8 mouse cellular contexts compared by ENCODE assay signal in genomic region chr1:167598255-167599081, GRCm38 (mm10). TPM values are rescaled to one million over a fixed set of nuclear protein-coding genes. Genes with fewer than 3 reads are reported as not detected.
DNase-seq lines count a peak whose midpoint lies in the region; ATAC-seq and TF ChIP-seq lines count a peak whose summit lies in the region.

Rxrg (plus strand) TSS chr1:167598384.

- ATAC-seq in hindbrain, postnatal 0 days, result peak; percentile 82
- ATAC-seq in megakaryocyte, adult 5-6 weeks (ENCODE audit: poor library complexity, severe bottlenecking), result 0 out of 2 replicates have a peak, but pooled peaks have one; percentile 12
- ATAC-seq in activated CD4-positive, CD25-positive, alpha-beta regulatory T cell, adult 4 months, result no peak

- no peaks in the 10 kb centered on the region for H3K4me1 ChIP-seq in hindbrain, postnatal 0 days (ENCODE audit: insufficient read depth, low read length)

- no peaks in the 10 kb centered on the region for H3K36me3 ChIP-seq in hindbrain, postnatal 0 days (ENCODE audit: insufficient read depth, low read length)

- peak; percentile 8 to 22 for DNase-seq in adrenal gland, adult 18-20 months (ENCODE audit: low spot score in 2 of 2)
- peak; percentile 37 for DNase-seq in embryo, embryonic 11.5 days (ENCODE audit: low read depth, low spot score)
- peak; percentile 25 to 34 for DNase-seq in gastrocnemius, postnatal 36 days
- peak; percentile 81 for DNase-seq in hindbrain, postnatal 0 days (ENCODE audit: low spot score)
- DNase-seq in left cerebral cortex, postnatal 14 days (ENCODE audit: low spot score in 2 of 2), result peak; percentile 66 to 69
- peak; percentile 33 to 55 for DNase-seq in right cerebral cortex, postnatal 36 days (ENCODE audit: low spot score in 2 of 2)

- H3K4me3 ChIP-seq in hindbrain, postnatal 0 days (ENCODE audit: low read length), result peak within 1 kb of the TSS; percentile 48

- WGBS in hindbrain, postnatal 0 days, result 1% methylated on average over 40 of the region's 40 CpGs

- H3K9me3 ChIP-seq in hindbrain, postnatal 0 days (ENCODE audit: low read length), result no peaks in the 10 kb centered on the region

- no peak; the same call in 1 of the 2 replicates for TF ChIP-seq CTCF in hindbrain, postnatal 0 days (IDR thresholded peaks at IDR 0.05; ENCODE audit: low read depth)

- H3K27ac ChIP-seq in hindbrain, postnatal 0 days, result peak within 1 kb of the TSS; percentile 72

- H3K4me2 ChIP-seq in hindbrain, postnatal 0 days (ENCODE audit: low read depth, low read length), result peak within 1 kb of the TSS; percentile 70

- peak within 1 kb of the TSS; percentile 44 for H3K9ac ChIP-seq in hindbrain, postnatal 0 days (replicated peaks; ENCODE audit: low read length)

- no peaks in the 10 kb centered on the region for H3K27me3 ChIP-seq in hindbrain, postnatal 0 days (ENCODE audit: insufficient read depth, low read length)

- intact Hi-C loops in gastrocnemius, postnatal 36 days (cut with DNase I), result no loop called here
- intact Hi-C loops in left cerebral cortex, postnatal 14 days (cut with DNase I), result no loop called here

RNA-seq across cellular contexts. Expression of gene Rxrg, which starts in this region (rescaled TPM):
- 1 to 10 TPM; 4.6 to 10.0 TPM for total RNA-seq in adrenal gland, adult 18-20 months (2021)
- 10 to 100 TPM; 44.8 to 48.1 TPM for total RNA-seq in gastrocnemius, postnatal 36 days (2021)
- 16.0 and 19.4 TPM in 2 replicates for total RNA-seq in hindbrain, postnatal 0 days (2014; rRNA removed)
- polyA plus RNA-seq in hindbrain, postnatal 0 days (2015; fragmentation: Nextera tagmentation; extraction: Ambion mirVana), result 22.3 and 23.5 TPM in 2 replicates
- 1 to 10 TPM; 6.9 to 7.8 TPM for total RNA-seq in left cerebral cortex, postnatal 14 days (2021)
- not detected in 2 replicates for total RNA-seq in megakaryocyte, adult 5-6 weeks (2015)
- not detected in 2 replicates for total RNA-seq in megakaryocyte, adult 5-6 weeks (2017)
- not detected for polyA plus RNA-seq in activated CD4-positive, CD25-positive, alpha-beta regulatory T cell, adult 4 months (2017; shearing (Covaris generic))

Comparison
In these comparisons a context has a peak if more than half of its experiments do, and no peak if none do; other contexts are left out.
1. RNA of gene Rxrg (total RNA-seq): 44.8 to 48.1 TPM in gastrocnemius, postnatal 36 days, 16.0 to 19.4 TPM in hindbrain, postnatal 0 days, 4.6 to 10.0 TPM in adrenal gland, adult 18-20 months and 6.9 to 7.8 TPM in left cerebral cortex, postnatal 14 days; not detected in megakaryocyte, adult 5-6 weeks; every median in the first group is over 4 times any median in the second.
2. RNA of gene Rxrg (polyA plus RNA-seq): 22.3 to 23.5 TPM in hindbrain, postnatal 0 days; not detected in activated CD4-positive, CD25-positive, alpha-beta regulatory T cell, adult 4 months; every median in the first group is over 10 times any median in the second.
3. Peak in ATAC-seq in megakaryocyte, adult 5-6 weeks; RNA of the gene not detected or under 1 TPM.
4. DNase-seq: peak in every context shown above with its lines; median percentile 81 in hindbrain, postnatal 0 days; 68 in left cerebral cortex, postnatal 14 days; 44 in right cerebral cortex, postnatal 36 days; 37 in embryo, embryonic 11.5 days; 30 in gastrocnemius, postnatal 36 days; 15 in adrenal gland, adult 18-20 months.